Mouse (Mus musculus): ENCODE measurements around the gene Sapcd1.

DNA sequence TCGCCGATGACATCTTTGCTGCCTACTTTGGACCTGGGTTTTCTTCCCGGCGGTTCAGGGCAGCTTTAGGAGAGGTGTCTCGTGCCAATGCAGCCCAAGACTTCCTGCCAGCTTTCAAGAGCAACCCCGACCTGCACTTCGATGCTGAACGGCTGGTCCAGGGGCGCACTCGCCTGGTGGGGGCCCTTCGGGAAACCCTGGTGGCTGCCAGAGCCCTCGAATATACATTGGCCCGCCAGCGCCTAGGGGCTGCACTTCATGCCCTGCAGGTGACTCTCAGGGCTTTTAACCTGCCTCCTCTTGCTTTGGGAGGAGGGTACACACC lies 10.1 kb downstream of the Sapcd1 start:
- TF ChIP-seq CTCF (IDR thresholded peaks at IDR 0.05; ENCODE audit: low read depth) (no peak), EP300 (IDR thresholded peaks at IDR 0.05; ENCODE audit: low read depth) (no peak)
